Mouse (Mus musculus) hindbrain, postnatal 0 days (tissue): ENCODE data around the gene Edem1. TPM values are rescaled to one million over a fixed set of nuclear protein-coding genes. Genes with fewer than 3 reads are reported as not detected.

Experiments
- ATAC-seq: fragments of 200-750 bp; cut with Nextera tagmentation; 2 replicates; pipeline ENCODE4 v1.8.0; 2017; ENCODE audit warnings: mild to moderate bottlenecking, moderate TSS enrichment, moderate library complexity
- DNase-seq: peaks from one replicate; pipeline ENCODE4 v3.0.0-alpha.2; 2015; ENCODE audit warnings: low spot score
- H3K27ac ChIP-seq: fragments of 300-500 bp; sonication (generic); 2 replicates; pipeline ENCODE4 v1.5.1; 2014; ENCODE audit warnings: mild to moderate bottlenecking
- H3K27me3 ChIP-seq: fragments of 300-500 bp; sonication (generic); 2 replicates; pipeline ENCODE4 v1.6.1; 2014; ENCODE audit warnings: low read length, mixed read lengths; ENCODE audit not compliant: insufficient read depth
- H3K36me3 ChIP-seq: fragments of 300-500 bp; sonication (generic); 2 replicates; pipeline ENCODE4 v1.6.1; 2014; ENCODE audit warnings: low read length, mixed read lengths; ENCODE audit not compliant: insufficient read depth
- H3K4me1 ChIP-seq: fragments of 300-500 bp; sonication (generic); 2 replicates; pipeline ENCODE4 v1.6.1; 2014; ENCODE audit warnings: antibody characterized with exemption, low read length, mixed read lengths; ENCODE audit not compliant: insufficient read depth
- H3K4me2 ChIP-seq: fragments of 300-500 bp; sonication (generic); 2 replicates; pipeline ENCODE4 v1.6.1; 2014; ENCODE audit warnings: low read depth, mild to moderate bottlenecking, low read length, moderate library complexity, mixed read lengths
- H3K4me3 ChIP-seq: fragments of 300-500 bp; sonication (generic); 2 replicates; pipeline ENCODE4 v1.5.1; 2014; ENCODE audit warnings: low read length
- H3K9ac ChIP-seq: fragments of 300-500 bp; sonication (generic); replicated peaks from 2 replicates; pipeline ENCODE4 v1.6.1; 2014; ENCODE audit warnings: mild to moderate bottlenecking, low read length, moderate library complexity, mixed read lengths
- H3K9me3 ChIP-seq: fragments of 300-500 bp; sonication (generic); 2 replicates; pipeline ENCODE4 v1.6.1; 2016; ENCODE audit warnings: low read length, mixed read lengths
- CTCF ChIP-seq: IDR thresholded peaks from 2 replicates; pipeline ENCODE4 v1.5.1; 2016; ENCODE audit warnings: antibody characterized with exemption, control low read depth, low read depth
- WGBS: fragments of 180-500 bp; shearing (Covaris S2); extraction: QIAGEN DNeasy Blood & Tissue Kit; methylation state at CpG from one replicate; pipeline ENCODE4 v1.1.7; 2014; 5-methylcytosine and 5-hydroxymethylcytosine counted together
- polyA plus RNA-seq: library from polyadenylated mRNA; unstranded; fragments of >200 nt; fragmentation: Nextera tagmentation; extraction: Ambion mirVana; gene quantifications from 2 replicates; pipeline ENCODE4 v1.2.1, GENCODE M21; 2015
- total RNA-seq: library from RNA; depleted of rRNA; stranded (reverse); fragments of >200 nt; gene quantifications from 2 replicates; pipeline ENCODE4 v1.2.3, GENCODE M21; 2014

The Edem1 gene
- total and polyA plus RNA-seq, 2 experiments from 2014 or later = 5.0 to 13.4 TPM

- Histone ChIP-seq H3K36me3 (no peaks in the 10 kb centered on the region; the same call in 1 of the 2 replicates), H3K9ac (peak overlapping the region; percentile 91), H3K9me3 (no peaks in the 10 kb centered on the region), H3K27ac (peak overlapping the region; percentile 74), H3K4me1 (peaks cover 11% of the 10 kb centered on the region), H3K4me2 (peak overlapping the region; percentile 80), H3K27me3 (no peaks in the 10 kb centered on the region), H3K4me3 (peak overlapping the region; percentile 94)
- ATAC-seq (peak; percentile 57), DNase-seq (peak; percentile 57)
- TF ChIP-seq CTCF = no peak
- under 1% methylated on average over 51 of the region's 56 CpGs for WGBS
These were observed 431 bp downstream of the Edem1 start for GRCm38 (mm10) chr6:108828872-108829271.

GRCm38 (mm10) chr6:108829386-108830370 lies 1.2 kb downstream of the Edem1 start:
- ATAC-seq (no peak), DNase-seq (no peak)
- no peaks in the 10 kb centered on the region for H3K27me3 ChIP-seq
- peaks cover 11% of the 10 kb centered on the region for H3K4me1 ChIP-seq
- 19% methylated on average over 22 of the region's 22 CpGs for WGBS
- H3K9ac ChIP-seq = peak overlapping the region; percentile 91
- TF ChIP-seq CTCF = no peak
- peak overlapping the region; percentile 94 for H3K4me3 ChIP-seq
- H3K27ac ChIP-seq = no peak overlapping the region
- peak overlapping the region; percentile 80 for H3K4me2 ChIP-seq
- H3K9me3 ChIP-seq = no peaks in the 10 kb centered on the region
- H3K36me3 ChIP-seq = no peaks in the 10 kb centered on the region

- Histone ChIP-seq H3K36me3 (0 out of 2 replicates have a peak, but pooled peaks cover 1% of the 10 kb centered on the region), H3K27me3 (no peaks in the 10 kb centered on the region), H3K4me3 (no peak overlapping the region), H3K4me1 (peaks cover 11% of the 10 kb centered on the region), H3K4me2 (no peak overlapping the region), H3K27ac (no peak overlapping the region), H3K9me3 (no peaks in the 10 kb centered on the region), H3K9ac (no peak overlapping the region)
- ATAC-seq (no peak), DNase-seq (no peak)
- 90% methylated on average over 1 of the region's 1 CpGs for WGBS
- no peak for TF ChIP-seq CTCF
These were observed 3.7 kb downstream of the Edem1 start for GRCm38 (mm10) chr6:108832170-108832569.

- Histone ChIP-seq H3K4me2 (no peak overlapping the region), H3K9me3 (no peaks in the 10 kb centered on the region), H3K4me1 (peaks cover 11% of the 10 kb centered on the region), H3K27me3 (no peaks in the 10 kb centered on the region), H3K36me3 (0 out of 2 replicates have a peak, but pooled peaks cover 8% of the 10 kb centered on the region), H3K9ac (no peak overlapping the region), H3K27ac (no peak overlapping the region), H3K4me3 (no peak overlapping the region)
- DNase-seq (no peak), ATAC-seq (no peak)
- no peak for TF ChIP-seq CTCF
- WGBS = 88% methylated on average over 6 of the region's 6 CpGs
These were observed 4.5 kb downstream of the Edem1 start for GRCm38 (mm10) chr6:108832989-108833388.

- ATAC-seq = no peak
- Histone ChIP-seq H3K4me3 (no peak overlapping the region), H3K4me2 (no peak overlapping the region), H3K27ac (no peak overlapping the region), H3K9me3 (no peaks in the 10 kb centered on the region), H3K36me3 (0 out of 2 replicates have a peak, but pooled peaks cover 8% of the 10 kb centered on the region), H3K4me1 (peaks cover 11% of the 10 kb centered on the region), H3K9ac (no peak overlapping the region), H3K27me3 (no peaks in the 10 kb centered on the region)
- no peak for TF ChIP-seq CTCF
- DNase-seq = no peak
- 88% methylated on average over 8 of the region's 8 CpGs for WGBS
These were observed 5.7 kb downstream of the Edem1 start for GRCm38 (mm10) chr6:108833963-108834697.

- no peak for TF ChIP-seq CTCF
- 84% methylated on average over 16 of the region's 16 CpGs for WGBS
- Histone ChIP-seq H3K36me3 (peaks cover 12% of the 10 kb centered on the region; the same call in 1 of the 2 replicates), H3K27me3 (no peaks in the 10 kb centered on the region), H3K27ac (no peak overlapping the region), H3K4me1 (no peaks in the 10 kb centered on the region), H3K9me3 (no peaks in the 10 kb centered on the region), H3K9ac (no peak overlapping the region), H3K4me2 (no peak overlapping the region), H3K4me3 (no peak overlapping the region)
- DNase-seq = no peak
- ATAC-seq = no peak
These were observed 7.6 kb downstream of the Edem1 start for GRCm38 (mm10) chr6:108835765-108836691.
